Mouse (Mus musculus) CH12.LX (cell line): ENCODE results near the gene Cd200r4.
A peak's percentile ranks its signal among the peaks of the same experiment; 100 is the strongest.

Source experiments
- CTCF ChIP-seq, 2 experiments: IDR thresholded peaks in 1 of 2; conservative IDR thresholded peaks in 1 of 2; 2 replicates each; pipeline ENCODE4 v1.5.1; 2011 to 2012; ENCODE audit warnings: low read depth in 2 of 2, low read length in 2 of 2, improper control_type of control experiment in 1 of 2, inconsistent platforms in 1 of 2, mild to moderate bottlenecking in 1 of 2, moderate library complexity in 1 of 2
- ELF1 ChIP-seq: IDR thresholded peaks from 2 replicates; pipeline ENCODE4 v1.6.1; 2014; ENCODE audit warnings: low read depth, mild to moderate bottlenecking, inconsistent platforms, low read length, improper control_type of control experiment
- IRF4 ChIP-seq: IDR thresholded peaks from 2 replicates; pipeline ENCODE4 v1.6.1; 2014; ENCODE audit warnings: low read depth, mild to moderate bottlenecking, inconsistent platforms, low read length, improper control_type of control experiment
- KAT2A ChIP-seq: IDR thresholded peaks from 2 replicates; pipeline ENCODE4 v1.6.1; 2012; ENCODE audit warnings: low read length, improper control_type of control experiment, inconsistent platforms; ENCODE audit not compliant: insufficient replicate concordance
- MYC ChIP-seq: IDR thresholded peaks from 2 replicates; pipeline ENCODE4 v1.6.1; 2011; ENCODE audit warnings: low read depth, mild to moderate bottlenecking, improper control_type of control experiment, low read length
- NRF1 ChIP-seq: IDR thresholded peaks from 2 replicates; pipeline ENCODE4 v1.6.1; 2014; ENCODE audit warnings: low read depth, mild to moderate bottlenecking, inconsistent platforms, low read length, improper control_type of control experiment, moderate library complexity
- POLR2A ChIP-seq: IDR thresholded peaks from 2 replicates; pipeline ENCODE4 v1.6.1; 2011; ENCODE audit warnings: low read depth, mild to moderate bottlenecking, improper control_type of control experiment, low read length
- TBP ChIP-seq: conservative IDR thresholded peaks from 2 replicates; pipeline ENCODE4 v1.6.1; 2011; ENCODE audit warnings: low read depth, low read length, improper control_type of control experiment
- TCF12 ChIP-seq: IDR thresholded peaks from 2 replicates; pipeline ENCODE4 v1.6.1; 2014; ENCODE audit warnings: low read depth, mild to moderate bottlenecking, inconsistent platforms, low read length, improper control_type of control experiment
- USF1 ChIP-seq: IDR thresholded peaks from 2 replicates; pipeline ENCODE4 v1.6.1; 2014; ENCODE audit warnings: low read depth, mild to moderate bottlenecking, inconsistent platforms, low read length, improper control_type of control experiment
- USF2 ChIP-seq: conservative IDR thresholded peaks from 2 replicates; pipeline ENCODE4 v1.6.1; 2011; ENCODE audit warnings: low read depth, low read length, improper control_type of control experiment
- ZKSCAN1 ChIP-seq: IDR thresholded peaks from 2 replicates; pipeline ENCODE4 v1.6.1; 2012; ENCODE audit warnings: low read depth, inconsistent platforms, low read length, improper control_type of control experiment, borderline replicate concordance
- ZNF384 ChIP-seq: IDR thresholded peaks from 2 replicates; pipeline ENCODE4 v1.6.1; 2012; ENCODE audit warnings: low read depth, low read length, improper control_type of control experiment, inconsistent platforms

GRCm38 (mm10) chr16:44767967-44768366 is 43.6 kb upstream of the Cd200r4 start:
- TF ChIP-seq IRF4 (no peak), USF1 (no peak), ZKSCAN1 (no peak), MYC (no peak), CTCF (conservative IDR thresholded peaks at IDR 0.05 in 1 of 2, IDR thresholded peaks at IDR 0.05 in 1 of 2; ENCODE audit: low read depth in 2 of 2, low read length in 2 of 2) (peak; percentile 70 to 96; a peak in 3 of 4 replicates), TBP (no peak), KAT2A (no peak), NRF1 (no peak), POLR2A (no peak), USF2 (no peak), TCF12 (no peak), ZNF384 (no peak), ELF1 (no peak)
